Mouse (Mus musculus): ENCODE measurements around the gene Cnot2. TPM values are rescaled to one million over a fixed set of nuclear protein-coding genes. Genes with fewer than 3 reads are reported as not detected.
A peak's percentile ranks its signal among the peaks of the same experiment; 100 is the strongest.
"Not testable (repeated sequence)": the region's sequence is repeated elsewhere in the genome, so short reads cannot be mapped to it uniquely, and the experiment has no call there.

The Cnot2 gene
- total RNA-seq (2021): 10 to 100 TPM; 87.5 to 92.5 TPM
- long read RNA-seq, experiment 1, transcript Cnot2-203 (16 exons, 2,800 nt): major isoform, 8 of 70 reads
- long read RNA-seq, experiment 1, partial matches to known transcripts: 3 of 70 reads
- long read RNA-seq, experiment 1, other reads (novel, unspliced or antisense): 52 of 70 reads
- long read RNA-seq, experiment 2, transcript Cnot2-203 (16 exons, 2,800 nt): major isoform, 10 of 80 reads
- long read RNA-seq, experiment 2, partial matches to known transcripts: 2 of 80 reads
- long read RNA-seq, experiment 2, other reads (novel, unspliced or antisense): 62 of 80 reads

GRCm38 (mm10) chr10:116581369-116581718 lies at the start of gene Cnot2:
Gene Cnot2 (minus strand): TSS chr10:116581511.
- peak; percentile 88 to 97 for DNase-seq (ENCODE audit: low spot score in 2 of 2)
- Histone ChIP-seq H3K4me3 (peak within 1 kb of the TSS; percentile 77), H3K27ac (peak within 1 kb of the TSS; percentile 98)
- TF ChIP-seq CTCF (conservative IDR thresholded peaks at IDR 0.05): no peak

DNA sequence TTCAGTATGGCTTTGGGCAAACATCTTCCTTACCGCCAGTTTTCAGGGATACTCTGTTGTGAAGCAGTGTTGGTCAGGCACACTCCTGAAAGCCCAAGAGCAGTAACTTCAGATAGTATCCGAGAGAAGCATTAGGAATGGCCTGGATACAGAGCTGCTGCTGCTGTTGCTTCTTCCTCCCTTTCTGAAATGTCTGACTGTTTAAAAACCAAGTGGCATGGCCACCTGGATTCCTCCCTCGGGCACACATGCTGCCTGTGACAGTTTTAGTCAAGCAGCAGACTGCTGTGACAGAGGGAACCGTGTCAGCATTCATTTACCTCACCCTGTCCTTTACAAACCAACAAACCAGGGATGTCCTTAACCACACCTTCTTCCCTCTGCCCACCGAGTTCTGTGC lies 47.6 kb upstream of the Cnot2 start:
- peak; percentile 19 to 26 for DNase-seq (ENCODE audit: low spot score in 2 of 2)
- H3K4me3 ChIP-seq: no peak overlapping the region
- H3K27ac ChIP-seq: no peak overlapping the region
- no peak for TF ChIP-seq CTCF (conservative IDR thresholded peaks at IDR 0.05)

- no peak for TF ChIP-seq CTCF (conservative IDR thresholded peaks at IDR 0.05)
- H3K4me3 ChIP-seq: no peak overlapping the region
- no peak for DNase-seq (ENCODE audit: low spot score in 2 of 2)
- no peak overlapping the region for H3K27ac ChIP-seq
Measured at GRCm38 (mm10) chr10:116626009-116626408, 44.7 kb upstream of the Cnot2 start.

- peak; percentile 59 for TF ChIP-seq CTCF (conservative IDR thresholded peaks at IDR 0.05)
- not testable (repeated sequence) for H3K4me3 ChIP-seq; H3K27ac ChIP-seq; DNase-seq (ENCODE audit: low spot score in 2 of 2)
Measured at GRCm38 (mm10) chr10:116613250-116613649, 31.9 kb upstream of the Cnot2 start.

- DNase-seq (ENCODE audit: low spot score in 2 of 2): no peak
- Histone ChIP-seq H3K27ac (no peak overlapping the region), H3K4me3 (no peak overlapping the region)
- no peak for TF ChIP-seq CTCF (conservative IDR thresholded peaks at IDR 0.05)
Measured at GRCm38 (mm10) chr10:116604905-116605162, 23.5 kb upstream of the Cnot2 start.

DNA sequence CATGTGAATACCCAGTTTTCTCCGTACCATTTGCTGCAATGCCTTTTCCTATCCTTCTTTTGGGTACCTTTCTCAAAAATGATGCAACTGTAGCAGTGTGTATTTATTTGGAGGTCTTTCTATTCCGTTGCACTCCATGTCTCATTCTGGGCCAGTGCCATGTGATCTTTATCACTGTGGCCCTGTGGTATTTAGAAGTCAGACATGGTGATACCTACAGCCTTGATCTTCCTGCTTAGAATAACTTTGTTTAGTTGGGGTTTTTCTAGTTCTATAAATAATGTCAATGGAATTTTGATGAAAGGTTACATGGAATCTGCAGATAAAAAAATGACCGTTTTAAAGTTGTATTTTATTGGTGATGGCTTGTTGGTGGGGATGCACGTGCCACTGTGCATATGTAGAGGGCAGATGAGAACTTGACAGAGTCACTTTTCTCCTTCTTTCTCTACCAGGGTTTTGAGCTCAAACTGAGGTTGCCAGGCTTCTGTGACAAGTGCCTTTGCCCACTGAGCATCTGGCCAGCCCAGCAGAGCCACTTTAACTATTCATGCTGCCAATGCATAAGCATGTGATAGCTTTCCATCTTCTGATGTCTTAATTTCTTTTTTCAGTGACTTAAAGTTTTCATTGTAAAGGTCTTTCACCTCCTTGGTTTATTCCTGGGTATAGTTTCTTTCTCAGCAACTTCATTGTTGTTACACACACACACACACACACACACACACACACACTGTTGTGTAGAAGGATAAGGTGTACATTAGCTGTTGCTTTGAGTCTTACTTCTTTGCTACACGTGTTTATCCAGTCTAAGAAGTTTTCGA lies 23.0 kb upstream of the Cnot2 start:
- Histone ChIP-seq H3K4me3 (no peak overlapping the region), H3K27ac (no peak overlapping the region)
- no peak for TF ChIP-seq CTCF (conservative IDR thresholded peaks at IDR 0.05)
- DNase-seq (ENCODE audit: low spot score in 2 of 2): no peak

DNA sequence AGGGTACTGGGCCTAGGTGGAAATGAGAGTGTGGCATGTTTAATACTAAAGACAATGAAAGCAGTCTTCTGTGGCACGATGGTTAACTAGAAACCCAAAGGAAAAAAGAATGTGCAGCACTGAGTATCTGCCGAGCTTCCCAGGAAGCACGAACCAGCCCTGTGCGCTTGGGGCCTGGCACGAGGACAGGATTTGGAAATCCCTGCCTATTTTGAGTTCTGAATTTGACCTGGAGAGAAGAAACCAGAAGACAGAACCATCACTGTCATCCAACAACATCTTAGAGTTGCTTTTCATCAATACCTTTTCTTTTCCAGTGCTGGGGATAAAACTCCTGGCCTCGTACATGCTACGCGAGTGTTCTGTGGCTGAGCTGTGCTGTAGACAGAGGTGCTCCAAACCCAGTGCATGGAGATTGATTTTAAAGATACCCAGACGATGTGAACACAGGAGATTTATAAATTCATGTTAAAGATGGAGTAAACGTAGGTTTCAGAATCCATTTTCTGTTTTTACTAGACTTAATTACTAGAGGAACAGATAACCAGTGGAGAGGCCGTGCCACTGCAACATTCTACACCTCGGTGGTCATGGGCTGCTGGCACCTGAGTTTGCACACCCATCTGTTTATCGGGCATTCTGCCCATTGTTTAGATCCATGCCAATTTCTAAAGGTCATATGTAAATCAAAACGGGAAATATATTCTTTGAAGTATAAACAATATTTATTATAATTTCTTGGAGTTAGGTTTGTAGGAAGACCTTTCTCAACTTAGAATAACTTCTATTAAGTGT lies 17.9 kb upstream of the Cnot2 start:
- no peak overlapping the region for H3K4me3 ChIP-seq
- no peak overlapping the region for H3K27ac ChIP-seq
- no peak for DNase-seq (ENCODE audit: low spot score in 2 of 2)
- no peak for TF ChIP-seq CTCF (conservative IDR thresholded peaks at IDR 0.05)

DNA sequence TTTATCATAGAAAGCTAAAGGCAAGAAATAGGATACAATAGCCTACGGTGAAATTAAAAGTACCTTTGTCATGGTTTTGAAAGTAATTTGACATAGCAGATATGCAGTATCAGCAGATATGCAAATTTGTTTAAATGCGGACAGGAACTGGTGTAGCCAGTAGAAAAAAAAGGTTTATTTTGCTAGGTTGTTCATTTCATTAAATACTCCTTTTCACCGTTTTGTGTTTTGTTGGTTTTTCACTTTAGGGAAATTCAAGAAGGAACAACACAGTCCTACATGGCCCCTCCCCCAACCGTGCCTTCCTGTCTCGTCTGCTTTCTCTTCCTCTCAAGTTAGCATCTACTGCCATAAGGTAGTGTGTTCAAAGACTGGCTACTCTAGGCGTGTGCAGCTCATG lies 1.4 kb upstream of the Cnot2 start:
- H3K27ac ChIP-seq: peak overlapping the region; percentile 98
- peak in 1 of 2 experiments; percentile 18 for DNase-seq (ENCODE audit: low spot score in 2 of 2)
- TF ChIP-seq CTCF (conservative IDR thresholded peaks at IDR 0.05): no peak
- peak overlapping the region; percentile 77 for H3K4me3 ChIP-seq

GRCm38 (mm10) chr10:116581719-116582481 lies 589 bp upstream of the Cnot2 start:
- TF ChIP-seq CTCF (conservative IDR thresholded peaks at IDR 0.05): no peak; the same call in 1 of the 2 replicates
- Histone ChIP-seq H3K27ac (peak overlapping the region; percentile 98), H3K4me3 (peak overlapping the region; percentile 77)
- DNase-seq (ENCODE audit: low spot score in 2 of 2): peak; percentile 32 to 50

- DNase-seq (ENCODE audit: low spot score in 2 of 2): peak; percentile 7 to 26
- no peak for TF ChIP-seq CTCF (conservative IDR thresholded peaks at IDR 0.05)
- H3K4me3 ChIP-seq: peak overlapping the region; percentile 77
- H3K27ac ChIP-seq: peak overlapping the region; percentile 98
Measured at GRCm38 (mm10) chr10:116580591-116581358, 536 bp downstream of the Cnot2 start.

DNA sequence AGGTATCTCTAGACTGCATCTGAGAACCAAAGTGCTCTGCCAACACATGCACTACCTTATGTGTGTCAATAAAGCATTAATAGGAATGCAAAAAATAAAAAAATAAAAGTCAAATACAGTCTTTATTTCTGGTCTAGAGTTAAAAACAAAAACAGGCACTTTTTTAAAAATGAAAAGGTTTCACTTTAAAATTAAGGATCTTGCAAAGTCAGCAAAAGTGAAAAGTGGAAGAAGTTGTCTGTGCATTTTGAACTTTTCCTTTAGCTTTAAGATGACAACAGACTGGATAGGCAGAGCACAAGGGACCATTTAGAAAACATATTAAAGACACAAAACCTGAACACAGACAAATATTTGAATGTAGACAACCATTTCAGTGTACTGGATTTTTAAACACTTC lies 1.8 kb downstream of the Cnot2 start:
- no peak overlapping the region for H3K27ac ChIP-seq
- no peak for DNase-seq (ENCODE audit: low spot score in 2 of 2)
- TF ChIP-seq CTCF (conservative IDR thresholded peaks at IDR 0.05): no peak
- no peak overlapping the region; the same call in 1 of the 2 replicates for H3K4me3 ChIP-seq

DNA sequence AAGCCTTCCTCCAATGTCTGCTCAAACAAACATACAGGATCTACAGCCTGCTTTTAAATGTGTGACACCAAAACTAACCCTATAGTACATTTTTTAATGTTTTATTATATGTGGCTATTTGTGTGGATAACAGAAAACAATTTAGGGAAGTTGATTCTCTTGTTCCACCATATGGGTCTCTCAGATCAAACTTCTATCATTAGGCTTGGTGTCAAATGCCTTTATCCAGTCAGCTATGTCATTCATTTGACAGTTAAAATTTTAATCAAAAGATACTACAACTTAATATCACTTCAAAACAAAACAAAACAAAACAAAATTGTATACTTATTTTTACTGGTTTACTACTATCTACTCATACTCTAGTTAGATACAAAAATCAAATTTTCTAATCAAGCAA lies 2.9 kb downstream of the Cnot2 start:
- Histone ChIP-seq H3K27ac (no peak overlapping the region), H3K4me3 (no peak overlapping the region)
- DNase-seq (ENCODE audit: low spot score in 2 of 2): no peak
- no peak for TF ChIP-seq CTCF (conservative IDR thresholded peaks at IDR 0.05)
